Mouse (Mus musculus) small intestine, adult 2 months (tissue): ENCODE data around the gene Dnajc4.

Experiments
- CTCF ChIP-seq: fragments of 200-500 bp; IDR thresholded peaks from 2 replicates; pipeline ENCODE4 v1.5.1; 2012; ENCODE audit warnings: low read depth, mild to moderate bottlenecking, control low read depth, inconsistent platforms, low read length, moderate library complexity, mixed read lengths; ENCODE audit not compliant: insufficient replicate concordance, insufficient read length; ENCODE audit errors: extremely low read depth
- POLR2A ChIP-seq: fragments of 200-500 bp; IDR thresholded peaks from 2 replicates; pipeline ENCODE4 v1.6.1; 2012; ENCODE audit warnings: low read depth, mild to moderate bottlenecking, control low read depth, inconsistent platforms, low read length, moderate library complexity

DNA sequence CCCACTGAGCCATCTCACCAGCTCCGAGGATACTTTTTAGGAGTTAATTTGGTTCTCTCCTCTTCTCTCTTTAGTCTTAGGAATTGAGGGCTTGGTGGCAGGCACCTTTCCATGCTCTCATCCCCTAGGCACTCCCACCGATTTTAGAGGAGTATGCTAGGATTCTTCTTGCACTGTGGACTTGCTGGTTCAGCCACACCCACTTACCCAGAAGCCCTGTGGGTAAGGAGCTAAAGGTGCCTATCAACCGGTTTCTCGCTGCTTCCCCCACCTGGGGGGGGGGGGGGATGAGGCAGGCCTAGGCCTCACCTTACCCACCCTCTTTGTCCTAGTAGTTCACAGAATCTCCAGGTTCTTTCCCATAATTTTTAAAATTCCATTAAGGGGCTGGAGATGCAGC, 44.6 kb downstream of the Dnajc4 start:
- no peak for TF ChIP-seq POLR2A
- no peak for TF ChIP-seq CTCF
